In the genomic region with DNA sequence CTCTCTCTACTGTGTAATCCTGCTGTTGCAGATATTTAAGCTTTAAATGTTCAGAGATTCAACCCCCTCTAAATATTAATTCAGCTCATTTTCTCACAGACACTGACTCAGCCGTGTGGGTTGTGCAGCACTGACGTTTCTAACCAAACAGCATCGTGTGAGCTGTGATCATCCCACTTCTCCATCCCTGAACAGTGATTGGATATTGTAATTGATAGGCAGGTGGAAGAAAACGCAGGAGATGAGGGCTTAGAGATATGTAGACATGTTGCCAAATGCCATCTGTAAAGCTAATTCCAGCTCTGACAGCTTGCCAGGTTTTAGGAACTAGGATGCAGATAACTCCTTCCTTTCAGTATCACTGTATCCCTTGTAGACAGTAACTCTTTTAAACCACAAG, we compare ENCODE assay signal across 8 mouse cellular contexts. TPM values are rescaled to one million over a fixed set of nuclear protein-coding genes. Genes with fewer than 3 reads are reported as not detected.
DNase-seq lines count a peak whose midpoint lies in the region.

No protein-coding gene starts in this region.

- peak; percentile 68 for DNase-seq in retina, adult 2 months (ENCODE audit: low read depth, low spot score)
- no peak for DNase-seq in retina, embryonic 14.5 days (ENCODE audit: low spot score)
- DNase-seq in frontal cortex, postnatal 10 days (ENCODE audit: low spot score in 2 of 2): peak; percentile 45 to 73
- peak; percentile 61 to 77 for DNase-seq in left cerebral cortex, adult 18-20 months (ENCODE audit: low spot score in 2 of 2)
- DNase-seq in telencephalon, adult 2 months (ENCODE audit: low read depth, low spot score): peak; percentile 97
- DNase-seq in kidney, adult 11 months: no peak
- DNase-seq in spleen, postnatal 10 days (ENCODE audit: low spot score in 2 of 2): no peak
- DNase-seq in adrenal gland, adult 8-10 months: no peak

RNA-seq across cellular contexts. Expression of gene Btbd10, which starts 21.9 kb away (rescaled TPM):
- total RNA-seq in left cerebral cortex, adult 18-20 months (2021): 10 to 100 TPM; 86.6 to 90.3 TPM
- 10 to 100 TPM; 15.4 to 23.3 (median 19.0) TPM for total RNA-seq in adrenal gland, adult 8-10 months (2022)

RNA-seq across cellular contexts. Expression of gene Pth, which starts 41.1 kb away (rescaled TPM):
- total RNA-seq in left cerebral cortex, adult 18-20 months (2021): not detected
- not detected for total RNA-seq in adrenal gland, adult 8-10 months (2022)

Comparison
In these comparisons a context has a peak if more than half of its experiments do, and no peak if none do; other contexts are left out.
1. DNase-seq: peak in retina, adult 2 months (single experiment), frontal cortex, postnatal 10 days (2 of 2), left cerebral cortex, adult 18-20 months (2 of 2) and telencephalon, adult 2 months (single experiment); none in retina, embryonic 14.5 days (single experiment), kidney, adult 11 months (single experiment), spleen, postnatal 10 days (0 of 2) and adrenal gland, adult 8-10 months (single experiment).